Mouse (Mus musculus) small intestine, adult 2 months (tissue): ENCODE measurements around the gene Tspan12. TPM values are rescaled to one million over a fixed set of nuclear protein-coding genes. Genes with fewer than 3 reads are reported as not detected.
A peak's percentile ranks its signal among the peaks of the same experiment; 100 is the strongest.

ENCODE experiments used
- H3K27ac ChIP-seq: fragments of 200-500 bp; 2 replicates; pipeline ENCODE4 v1.5.1; 2012; ENCODE audit warnings: low read depth, low read length, control low read depth, inconsistent platforms; ENCODE audit not compliant: insufficient read depth
- H3K27me3 ChIP-seq: fragments of 200-500 bp; 2 replicates; pipeline ENCODE4 v1.6.1; 2012; ENCODE audit warnings: mild to moderate bottlenecking, moderate library complexity, low read length, inconsistent platforms; ENCODE audit not compliant: control insufficient read depth, insufficient read depth
- H3K36me3 ChIP-seq: fragments of 200-500 bp; 2 replicates; pipeline ENCODE4 v1.6.1; 2012; ENCODE audit warnings: mild to moderate bottlenecking, low read length, control low read depth, inconsistent platforms; ENCODE audit not compliant: control insufficient read depth, insufficient read depth
- H3K4me1 ChIP-seq: fragments of 200-500 bp; 2 replicates; pipeline ENCODE4 v1.6.1; 2012; ENCODE audit warnings: low read length, inconsistent platforms, mixed read lengths; ENCODE audit not compliant: control insufficient read depth, insufficient read depth, insufficient read length
- H3K4me3 ChIP-seq: fragments of 200-500 bp; 2 replicates; pipeline ENCODE4 v1.5.1; 2012; ENCODE audit warnings: low read depth, mild to moderate bottlenecking, control low read depth, inconsistent platforms, low read length, moderate library complexity
- CTCF ChIP-seq: fragments of 200-500 bp; IDR thresholded peaks from 2 replicates; pipeline ENCODE4 v1.5.1; 2012; ENCODE audit warnings: low read depth, mild to moderate bottlenecking, control low read depth, inconsistent platforms, low read length, moderate library complexity, mixed read lengths; ENCODE audit not compliant: insufficient replicate concordance, insufficient read length; ENCODE audit errors: extremely low read depth
- POLR2A ChIP-seq: fragments of 200-500 bp; IDR thresholded peaks from 2 replicates; pipeline ENCODE4 v1.6.1; 2012; ENCODE audit warnings: low read depth, mild to moderate bottlenecking, control low read depth, inconsistent platforms, low read length, moderate library complexity
- WGBS: fragments of 180-500 bp; shearing (Covaris S2); methylation state at CpG from one replicate; pipeline ENCODE4 v1.1.7; 2018; 5-methylcytosine and 5-hydroxymethylcytosine counted together
- polyA plus RNA-seq: library from polyadenylated mRNA; depleted of rRNA; stranded (reverse); fragments of >200 nt; gene quantifications from 2 replicates; pipeline ENCODE4 v1.2.3, GENCODE M21; 2012

The Tspan12 gene
- polyA plus RNA-seq, 1 experiment = 1.3 TPM

DNA sequence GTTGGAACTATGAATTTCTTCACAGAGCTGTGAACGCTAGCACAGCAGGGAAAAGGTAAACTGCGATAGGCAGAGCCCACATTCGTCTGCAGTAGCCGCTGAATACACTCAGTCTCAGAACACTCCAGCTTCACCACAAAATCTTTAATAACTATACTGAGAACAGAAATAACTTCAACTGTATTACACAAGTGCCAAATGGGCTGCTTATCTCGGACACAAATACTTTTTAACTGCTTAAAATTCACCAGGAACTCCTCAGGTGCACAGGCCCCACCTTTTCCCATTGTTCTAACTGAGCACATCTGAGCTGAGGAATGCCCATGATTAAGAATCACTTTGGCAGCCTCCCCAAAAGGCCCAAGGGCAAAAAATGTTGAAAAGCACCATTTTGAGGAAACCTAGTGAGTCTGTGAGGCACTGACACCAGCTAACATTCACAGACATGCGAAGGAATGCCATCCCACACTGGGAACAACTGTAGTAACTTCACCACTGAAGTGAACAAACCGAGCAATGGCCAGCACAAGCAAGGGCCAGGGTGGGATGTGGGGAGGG, 47.2 kb downstream of the Tspan12 start:
- no peaks in the 10 kb centered on the region for H3K4me1 ChIP-seq
- no peaks in the 10 kb centered on the region for H3K36me3 ChIP-seq
- WGBS = 84% methylated on average over 7 of the region's 7 CpGs
- TF ChIP-seq POLR2A (no peak), CTCF (no peak)
- no peak overlapping the region for H3K27ac ChIP-seq
- H3K4me3 ChIP-seq = no peak overlapping the region
- H3K27me3 ChIP-seq = no peaks in the 10 kb centered on the region

DNA sequence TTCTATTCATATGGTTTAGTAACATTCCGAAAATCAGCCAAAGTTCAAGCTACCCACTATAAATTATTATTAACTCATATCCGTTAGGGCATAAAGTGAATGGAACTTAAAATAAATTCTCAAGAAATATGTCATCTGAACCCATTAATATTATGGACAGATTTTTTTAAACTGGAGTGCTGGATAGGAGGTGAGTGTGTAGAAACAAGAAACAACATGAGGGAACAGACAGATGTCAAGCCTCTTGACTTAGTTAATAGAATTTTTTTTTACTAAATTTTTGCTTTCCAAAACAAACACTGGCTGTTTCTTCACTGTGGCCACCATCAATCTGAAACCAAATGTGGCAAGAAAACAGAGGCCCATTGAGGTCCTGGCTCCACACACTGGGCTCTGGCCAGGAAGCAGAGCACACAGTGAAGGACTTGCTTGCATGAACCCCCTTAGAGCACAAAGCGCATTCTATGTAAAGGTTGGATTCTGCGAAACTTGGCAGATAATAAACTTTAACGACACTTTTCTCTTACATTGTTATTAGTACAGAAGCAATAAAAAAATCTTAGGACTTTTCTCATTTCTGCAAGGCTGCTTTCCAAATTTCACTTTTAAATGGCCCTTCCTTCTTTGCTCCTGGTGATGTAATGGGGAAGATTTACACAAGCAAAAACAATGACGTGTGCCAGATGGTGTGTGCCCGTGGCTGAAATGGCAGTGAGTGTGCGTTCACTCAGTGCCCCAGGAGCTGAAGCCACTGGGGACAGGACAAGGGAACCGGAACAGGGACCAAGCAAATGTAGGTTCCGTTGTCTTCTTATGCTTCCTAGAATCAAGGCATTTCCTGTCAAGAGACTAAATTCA, 48.6 kb downstream of the Tspan12 start:
- no peak overlapping the region; the same call in 1 of the 2 replicates for H3K27ac ChIP-seq
- no peaks in the 10 kb centered on the region for H3K27me3 ChIP-seq
- H3K4me1 ChIP-seq = no peaks in the 10 kb centered on the region
- no peak overlapping the region for H3K4me3 ChIP-seq
- H3K36me3 ChIP-seq = no peaks in the 10 kb centered on the region
- WGBS = 73% methylated on average over 10 of the region's 10 CpGs
- TF ChIP-seq POLR2A (no peak), CTCF (no peak)

DNA sequence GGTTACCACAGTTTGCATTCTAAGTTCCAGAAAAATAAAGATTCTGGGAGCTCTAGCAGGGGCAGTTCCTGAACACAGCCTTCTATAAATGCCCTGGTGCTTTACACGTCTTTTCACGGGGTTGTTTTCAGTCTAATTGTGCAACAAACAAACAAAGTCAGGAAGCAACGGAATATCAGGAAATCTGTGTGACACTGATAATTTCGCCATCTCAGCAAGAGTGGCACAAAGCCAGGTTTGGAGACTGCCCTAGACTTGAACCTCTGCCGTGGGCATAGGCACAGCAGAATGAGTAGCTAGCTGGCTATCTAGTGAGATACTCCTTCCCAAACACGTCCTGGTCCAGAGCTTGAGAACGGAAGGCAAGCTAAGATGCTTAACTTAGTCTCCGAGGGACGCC, 53.7 kb downstream of the Tspan12 start:
- Histone ChIP-seq H3K27ac (no peak overlapping the region), H3K27me3 (no peaks in the 10 kb centered on the region), H3K4me3 (no peak overlapping the region), H3K4me1 (no peaks in the 10 kb centered on the region), H3K36me3 (no peaks in the 10 kb centered on the region)
- TF ChIP-seq CTCF (no peak), POLR2A (no peak)
- 72% methylated on average over 9 of the region's 9 CpGs for WGBS

DNA sequence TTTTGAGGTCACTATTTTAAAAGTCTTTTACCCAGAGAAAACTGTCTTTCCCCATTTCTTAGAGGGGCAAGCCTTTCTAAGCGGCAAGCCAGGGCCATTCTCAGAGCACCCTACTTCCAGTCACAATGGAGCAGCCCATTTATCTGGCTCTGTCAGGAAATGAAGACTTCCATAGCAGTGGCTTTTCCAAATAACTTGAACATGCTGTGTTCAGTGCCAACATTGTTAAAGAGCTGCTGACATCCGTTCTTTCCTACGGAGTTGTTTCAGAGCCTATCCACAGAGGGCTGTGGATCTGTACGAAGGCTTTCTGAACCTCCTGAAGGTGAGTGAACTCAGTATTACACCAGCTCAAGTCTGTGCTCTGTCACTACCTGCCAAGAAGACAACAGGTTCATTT, 55.2 kb downstream of the Tspan12 start:
- WGBS = 82% methylated on average over 4 of the region's 4 CpGs
- H3K36me3 ChIP-seq = no peaks in the 10 kb centered on the region
- H3K4me3 ChIP-seq = no peak overlapping the region
- no peaks in the 10 kb centered on the region for H3K27me3 ChIP-seq
- no peaks in the 10 kb centered on the region for H3K4me1 ChIP-seq
- H3K27ac ChIP-seq = no peak overlapping the region
- TF ChIP-seq POLR2A (no peak), CTCF (no peak)

DNA sequence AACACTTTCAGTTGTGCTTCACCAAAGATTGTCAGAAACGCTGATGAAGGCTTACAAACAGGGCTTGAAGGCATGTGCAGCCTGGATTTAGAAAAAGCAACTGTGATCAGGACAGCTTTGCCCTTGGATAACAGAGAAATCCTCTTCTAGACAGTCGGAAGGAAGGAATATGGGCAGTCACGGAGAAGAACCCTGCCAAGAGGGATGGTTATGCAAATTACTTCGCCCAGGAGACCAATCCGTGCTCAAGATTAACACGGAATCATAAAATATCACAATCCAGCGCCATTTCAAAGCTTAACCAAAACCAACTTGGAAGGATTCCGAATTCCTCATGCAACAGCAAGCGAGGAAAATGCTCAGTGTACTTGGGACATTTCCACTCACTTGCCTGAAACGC, 55.9 kb downstream of the Tspan12 start:
- WGBS = 82% methylated on average over 10 of the region's 10 CpGs
- TF ChIP-seq CTCF (no peak), POLR2A (no peak)
- no peak overlapping the region for H3K27ac ChIP-seq
- H3K36me3 ChIP-seq = no peaks in the 10 kb centered on the region
- no peaks in the 10 kb centered on the region for H3K27me3 ChIP-seq
- no peak overlapping the region for H3K4me3 ChIP-seq
- H3K4me1 ChIP-seq = 0 out of 2 replicates have a peak, but pooled peaks cover 2% of the 10 kb centered on the region

DNA sequence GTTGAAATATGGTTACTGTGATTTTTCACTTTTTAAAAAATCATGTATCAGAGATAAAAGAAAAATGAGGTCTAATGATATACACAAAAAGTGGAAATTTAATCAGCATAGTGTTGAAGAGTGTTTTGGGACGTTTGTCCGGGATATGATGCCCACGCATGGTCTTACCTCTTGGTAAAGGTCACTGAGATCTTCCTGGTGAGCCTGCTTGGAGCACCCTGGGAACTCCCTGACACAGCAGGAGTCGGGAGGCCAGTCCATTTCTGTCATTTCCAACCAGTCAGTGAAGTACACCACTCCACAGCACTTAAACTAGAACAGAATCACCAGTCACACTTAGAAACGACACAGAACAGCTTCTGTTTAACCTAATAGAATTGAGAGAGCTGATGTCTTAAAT, 56.9 kb downstream of the Tspan12 start:
- Histone ChIP-seq H3K27me3 (no peaks in the 10 kb centered on the region), H3K36me3 (no peaks in the 10 kb centered on the region), H3K27ac (no peak overlapping the region), H3K4me1 (peaks cover 2% of the 10 kb centered on the region; the same call in 1 of the 2 replicates), H3K4me3 (no peak overlapping the region)
- TF ChIP-seq POLR2A = no peak
- no peak for TF ChIP-seq CTCF
- WGBS = 81% methylated on average over 5 of the region's 5 CpGs

DNA sequence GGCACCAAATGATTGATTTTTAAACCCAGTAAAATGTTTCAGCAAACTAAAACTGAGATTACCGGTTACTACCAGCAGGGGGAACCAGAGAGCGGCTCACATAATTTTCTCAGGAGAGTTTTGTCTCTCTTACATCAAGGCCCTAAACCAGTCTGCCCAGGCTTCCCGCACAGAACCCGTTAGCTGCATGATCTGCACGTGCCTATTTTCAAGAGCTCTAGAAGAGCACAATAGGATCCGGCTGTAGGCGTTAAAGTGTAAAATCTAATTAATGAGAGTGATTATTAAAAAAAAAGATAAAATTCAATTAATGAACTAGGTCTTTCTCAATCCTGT, 57.3 kb downstream of the Tspan12 start:
- no peaks in the 10 kb centered on the region for H3K27me3 ChIP-seq
- no peaks in the 10 kb centered on the region for H3K36me3 ChIP-seq
- 6% methylated on average over 7 of the region's 7 CpGs for WGBS
- TF ChIP-seq CTCF = peak; percentile 69; the same call in 1 of the 2 replicates
- TF ChIP-seq POLR2A = no peak
- no peak overlapping the region for H3K4me3 ChIP-seq
- H3K4me1 ChIP-seq = peaks cover 4% of the 10 kb centered on the region; the same call in 1 of the 2 replicates
- no peak overlapping the region for H3K27ac ChIP-seq
